Mouse (Mus musculus) thymus, postnatal 36 days (tissue): ENCODE data around the gene Esd.

Experiments used
- DNase-seq, 2 experiments: peaks; one replicate each; pipeline ENCODE4 v3.0.0; 2022; ENCODE audit warnings: mixed read lengths in 2 of 2

Gene Esd

DNA sequence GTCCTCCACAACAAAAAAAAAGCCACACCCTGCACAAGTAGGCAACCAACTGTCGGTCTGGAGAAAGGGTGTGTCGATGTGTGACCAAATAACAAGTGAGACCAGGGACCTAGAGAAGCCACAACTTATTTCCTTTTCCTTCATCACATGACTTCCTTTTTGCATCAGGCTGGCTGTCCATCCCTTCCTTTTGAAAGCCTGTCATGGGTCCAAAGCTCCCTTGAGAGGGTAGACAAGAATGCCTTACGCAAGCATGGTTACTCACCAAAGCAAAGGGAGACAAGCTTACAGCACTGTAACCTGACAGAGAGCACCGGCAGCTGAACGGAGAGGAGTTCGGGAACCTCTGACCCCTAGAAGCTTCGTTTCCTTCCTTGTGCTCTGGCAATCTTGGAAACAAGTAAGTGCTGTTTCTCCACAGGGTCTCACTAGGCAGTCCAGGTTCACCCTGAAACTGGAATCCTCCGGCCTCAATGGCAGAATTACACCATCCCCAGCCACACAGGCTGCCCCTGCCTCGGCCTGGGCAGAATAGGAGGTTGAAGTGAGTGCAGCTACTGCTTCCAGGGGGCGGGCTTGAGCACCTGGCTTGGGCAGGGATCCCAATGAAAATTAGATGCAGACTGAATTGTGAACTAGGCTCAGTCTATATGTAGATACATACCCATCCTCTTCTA is 65.4 kb downstream of the Esd start:
- DNase-seq, result no peak

DNA sequence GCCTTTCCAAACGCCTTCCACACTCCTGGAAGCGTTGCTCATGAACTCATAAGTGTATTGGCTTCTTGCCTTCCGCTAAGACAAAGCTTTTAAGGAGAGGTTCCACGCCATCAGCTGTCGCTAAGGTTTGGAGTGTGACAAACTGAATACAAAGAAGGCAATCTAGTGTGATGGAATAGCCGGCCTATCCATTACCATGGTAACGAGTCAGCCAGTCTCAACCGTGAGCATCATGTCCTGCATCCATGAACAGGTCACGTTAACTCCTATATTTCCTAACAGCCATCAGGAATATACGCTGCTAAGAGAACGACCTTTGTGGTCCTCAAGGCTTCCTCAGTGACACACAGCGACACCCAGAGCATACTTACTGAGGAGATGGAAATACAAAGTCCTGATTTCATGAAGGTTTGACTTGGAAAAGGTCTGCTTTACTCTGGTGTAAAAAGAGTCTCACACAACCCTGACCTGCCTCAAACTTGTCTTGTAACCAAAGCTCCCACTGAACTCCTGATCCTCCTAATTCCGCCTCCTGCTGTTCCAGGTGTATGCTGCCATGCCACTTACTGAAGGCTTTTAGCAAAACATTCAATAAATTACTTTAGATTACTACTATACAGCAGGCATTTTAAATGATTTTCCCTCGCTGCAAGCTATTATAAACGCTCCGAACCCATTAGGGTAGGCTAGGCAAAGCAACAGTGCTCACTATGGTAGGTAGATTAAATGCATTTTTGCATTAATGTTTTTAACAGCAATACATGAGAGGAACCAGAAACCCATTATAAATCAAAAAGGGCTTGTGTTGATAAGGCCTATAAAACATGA is 66.2 kb downstream of the Esd start:
- no peak for DNase-seq
